Mouse (Mus musculus) T-cell, adult 2 months (primary cell): ENCODE results near the gene Srgap2.

ENCODE experiments used
- DNase-seq: peaks from one replicate; pipeline ENCODE4 v3.0.0; 2022; ENCODE audit warnings: low spot score

Srgap2 gene

DNA sequence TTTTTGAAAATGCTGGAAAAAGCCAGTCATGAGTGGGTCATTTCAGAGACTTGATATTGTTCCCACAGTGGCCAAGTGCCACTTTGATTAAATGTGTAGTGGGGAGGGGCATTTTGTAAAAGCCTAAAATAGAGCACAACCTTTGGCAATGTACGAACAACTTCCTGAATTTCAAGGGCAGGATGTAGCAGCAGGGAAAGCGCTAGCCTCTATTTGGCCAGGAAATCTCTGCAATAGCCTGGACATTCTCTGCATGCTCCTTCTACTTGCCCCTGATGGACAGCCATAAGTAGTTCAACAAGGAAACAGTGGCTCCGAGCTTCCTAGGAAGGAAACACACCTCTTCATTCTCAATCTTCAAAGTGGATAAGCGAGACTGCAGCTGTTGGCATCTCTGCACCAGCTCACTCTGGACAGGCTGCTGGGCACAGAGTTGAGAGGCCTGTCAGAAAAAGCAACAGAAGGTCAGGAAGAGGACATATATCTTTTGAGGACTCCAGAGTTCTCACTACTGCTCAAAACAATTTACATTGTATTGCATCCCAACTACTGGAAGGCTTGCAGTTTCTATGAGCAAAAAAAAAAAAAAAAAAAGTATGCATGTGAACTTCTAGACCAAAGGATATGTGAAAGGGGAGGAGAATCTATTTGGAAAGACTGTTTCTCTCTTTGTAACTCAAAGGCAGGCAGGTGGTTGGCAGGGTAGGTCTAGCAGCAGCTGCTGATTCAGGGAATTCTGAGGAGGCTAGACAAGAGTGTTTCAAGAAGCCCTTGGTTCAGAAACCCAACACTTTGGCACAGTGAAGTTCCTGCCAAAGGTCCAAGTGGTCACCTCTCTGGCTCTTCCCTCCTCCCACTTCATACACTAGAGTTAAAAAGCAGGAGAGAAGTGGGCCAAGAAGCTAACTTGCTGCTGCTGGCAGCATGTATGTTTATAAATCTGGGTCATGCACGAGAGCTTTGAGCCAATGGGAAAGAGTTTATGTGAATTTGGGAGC, 181.4 kb downstream of the Srgap2 start:
- DNase-seq, result no peak

DNA sequence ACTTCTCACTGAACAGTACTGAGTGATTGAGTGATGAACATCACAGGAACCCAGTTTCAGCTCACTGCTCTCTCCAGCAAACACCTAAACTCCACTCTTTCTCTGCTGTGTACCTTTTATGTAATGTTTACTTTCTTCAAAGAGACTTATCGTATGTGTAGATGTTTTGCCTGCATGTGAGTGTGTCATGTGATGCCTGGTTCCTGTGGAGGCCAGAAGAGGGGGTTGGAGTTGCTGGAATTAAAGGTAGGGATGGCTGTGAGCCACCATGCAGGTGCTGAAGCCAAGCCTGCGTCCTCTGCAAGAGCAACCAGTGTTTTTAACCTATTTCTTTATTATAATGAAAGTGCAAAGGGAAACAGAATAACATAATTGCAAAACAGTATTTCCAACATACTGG, 182.5 kb downstream of the Srgap2 start:
- no peak for DNase-seq

DNA sequence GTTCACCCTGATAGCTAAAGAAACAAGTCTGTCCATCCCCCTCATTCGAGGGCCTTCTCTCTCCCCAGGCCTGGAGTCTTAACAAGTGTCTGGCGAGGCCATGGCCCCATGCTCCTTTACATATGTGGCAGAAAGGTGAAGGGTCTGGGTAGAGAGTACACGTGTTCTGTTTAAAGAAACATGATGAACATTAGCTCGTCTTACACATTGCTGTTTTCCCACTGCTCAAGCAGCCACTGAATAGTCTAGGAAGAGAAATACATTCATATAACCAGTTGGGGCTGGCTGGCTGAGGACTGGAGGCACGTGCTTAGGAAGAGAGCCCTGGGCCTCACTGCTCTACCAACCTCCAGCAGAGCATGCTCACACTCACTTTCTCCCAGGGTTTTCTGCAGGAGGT, 191.1 kb downstream of the Srgap2 start:
- DNase-seq, result no peak

DNA sequence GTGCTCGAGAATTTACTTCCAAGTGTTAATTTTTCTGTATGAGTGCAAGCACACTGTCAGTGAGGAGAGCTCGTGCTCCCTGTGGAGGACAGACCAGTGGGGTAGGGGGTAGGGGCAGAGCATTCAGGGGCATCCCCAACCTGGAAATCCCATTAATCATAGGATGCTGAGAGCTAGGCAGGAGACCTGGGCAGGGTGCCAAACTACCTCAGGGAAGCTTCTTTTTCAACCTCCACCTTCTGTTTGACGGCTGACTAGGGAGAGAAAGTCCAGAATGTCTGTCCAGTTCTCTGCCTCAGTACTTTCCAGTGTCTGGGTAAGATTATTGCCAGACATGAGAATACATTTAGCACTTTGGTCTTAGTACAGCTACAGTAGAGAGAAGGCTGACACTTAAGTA, 191.5 kb downstream of the Srgap2 start:
- no peak for DNase-seq

DNA sequence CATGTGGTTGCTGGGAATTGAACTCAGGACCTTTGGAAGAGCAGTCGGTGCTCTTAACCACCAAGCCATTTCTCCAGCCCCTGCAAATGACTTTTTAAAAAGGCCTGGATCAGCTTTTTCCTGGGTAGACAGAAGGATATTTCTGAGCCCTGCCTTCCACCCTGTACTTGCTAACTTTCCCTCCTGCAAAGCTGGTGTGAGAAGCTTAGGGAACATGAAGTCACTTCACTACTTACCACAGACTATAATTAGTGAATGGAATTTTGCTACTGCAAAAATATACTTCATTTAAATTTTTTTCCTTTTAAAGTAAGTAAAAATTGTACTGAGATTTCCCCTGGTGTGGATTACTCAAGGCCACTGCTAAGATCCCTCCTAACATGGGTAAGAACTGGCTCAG, 196.0 kb downstream of the Srgap2 start:
- no peak for DNase-seq

DNA sequence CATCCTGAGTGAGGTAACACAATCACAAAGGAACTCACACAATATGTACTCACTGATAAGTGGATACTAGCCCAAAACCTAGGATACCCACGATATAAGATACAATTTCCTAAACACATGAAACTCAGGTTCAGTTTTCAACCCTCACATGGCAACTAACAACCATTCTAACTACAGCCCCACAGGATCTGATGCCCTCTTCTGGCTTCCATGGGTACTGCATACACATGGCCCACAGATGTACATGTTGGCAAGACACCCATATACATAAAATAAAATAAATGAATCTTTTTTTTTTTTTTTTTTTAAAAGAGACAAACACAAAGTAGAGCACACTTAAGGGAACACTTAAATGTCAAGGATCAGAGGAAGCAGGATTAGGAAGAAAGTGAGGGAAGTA, 198.1 kb downstream of the Srgap2 start:
- peak; percentile 28 for DNase-seq

DNA sequence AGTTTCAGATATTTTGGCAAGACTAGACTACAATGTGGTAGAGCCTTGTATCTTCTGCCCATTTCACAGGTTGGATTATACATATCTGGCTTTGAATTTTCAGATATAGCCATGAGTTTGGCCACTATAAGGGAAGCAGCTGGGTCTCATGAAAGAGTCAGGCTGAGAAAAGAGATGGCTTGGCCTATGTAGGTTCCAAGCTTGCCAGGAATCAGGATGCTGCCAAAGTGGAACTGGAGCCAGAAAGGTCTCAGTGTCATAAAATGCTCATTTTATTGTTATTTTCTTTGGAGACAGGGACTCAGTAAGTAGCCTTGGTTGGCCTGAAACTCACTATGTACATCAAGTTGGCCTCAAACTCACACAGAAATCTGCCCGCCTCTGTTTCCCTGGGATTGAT, 200.0 kb downstream of the Srgap2 start:
- no peak for DNase-seq

DNA sequence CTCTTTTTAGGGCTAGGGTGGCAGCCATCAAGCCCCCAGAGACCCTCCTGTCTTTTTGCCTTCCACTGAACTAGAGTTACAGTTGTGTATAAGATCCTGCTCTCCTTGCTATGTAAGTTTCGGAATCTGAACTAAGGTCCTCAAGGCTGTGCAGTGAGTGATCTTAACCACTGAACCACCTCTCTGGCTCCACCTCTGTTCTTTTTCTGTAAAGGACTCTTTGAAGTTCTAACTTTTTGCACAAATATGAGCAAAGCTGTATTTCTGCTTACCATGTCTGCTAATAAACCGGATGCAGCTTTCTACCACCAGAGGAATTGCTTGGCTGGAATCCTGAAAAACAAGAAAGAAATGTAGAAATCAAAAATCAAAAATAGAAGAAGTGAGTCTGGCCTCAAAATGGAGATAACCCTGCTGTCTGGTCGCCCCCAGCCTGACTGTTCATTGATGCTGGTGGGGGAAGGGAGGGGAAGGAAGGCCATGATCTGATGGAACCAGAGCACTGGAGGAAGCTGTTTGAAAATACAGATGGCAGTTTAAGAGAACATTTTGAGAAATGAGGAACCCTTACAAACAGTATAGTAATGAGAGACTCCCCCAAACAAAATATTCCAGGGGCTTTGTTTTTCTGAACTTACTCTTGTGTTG, 202.2 kb downstream of the Srgap2 start:
- peak; percentile 22 for DNase-seq

DNA sequence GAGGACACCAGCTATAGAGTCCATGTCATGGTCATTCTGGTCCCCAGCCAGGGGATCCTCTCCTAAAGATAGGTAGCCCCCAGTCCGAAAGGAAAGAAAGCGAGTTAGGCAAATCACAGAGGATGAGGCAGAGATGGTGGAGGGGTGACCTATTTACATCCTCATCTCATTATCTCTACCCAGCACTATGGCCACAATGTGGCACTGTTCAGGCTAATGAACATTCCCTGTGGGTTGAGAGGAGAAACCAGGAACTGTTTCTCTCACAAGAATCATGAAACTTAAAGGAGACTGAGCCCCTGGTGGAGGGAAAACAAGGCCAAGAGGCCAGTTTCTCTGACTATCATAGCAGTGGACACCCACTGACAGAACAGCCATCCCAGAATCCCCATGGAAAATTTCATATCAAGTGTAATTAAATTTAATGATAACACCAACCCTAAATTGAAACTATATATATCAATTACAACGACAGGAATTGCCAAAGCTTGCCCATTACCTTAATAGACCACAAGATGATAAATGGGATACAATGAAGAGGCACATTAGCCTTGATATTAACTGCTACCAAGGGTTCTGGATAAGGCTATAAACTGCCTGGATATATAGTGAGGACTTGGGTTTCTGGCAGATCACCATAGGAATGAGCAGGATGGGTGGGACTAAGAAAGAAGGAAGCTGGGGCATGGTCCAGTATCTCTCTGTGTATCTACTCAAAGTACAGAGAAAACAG, 207.4 kb downstream of the Srgap2 start:
- DNase-seq, result no peak

DNA sequence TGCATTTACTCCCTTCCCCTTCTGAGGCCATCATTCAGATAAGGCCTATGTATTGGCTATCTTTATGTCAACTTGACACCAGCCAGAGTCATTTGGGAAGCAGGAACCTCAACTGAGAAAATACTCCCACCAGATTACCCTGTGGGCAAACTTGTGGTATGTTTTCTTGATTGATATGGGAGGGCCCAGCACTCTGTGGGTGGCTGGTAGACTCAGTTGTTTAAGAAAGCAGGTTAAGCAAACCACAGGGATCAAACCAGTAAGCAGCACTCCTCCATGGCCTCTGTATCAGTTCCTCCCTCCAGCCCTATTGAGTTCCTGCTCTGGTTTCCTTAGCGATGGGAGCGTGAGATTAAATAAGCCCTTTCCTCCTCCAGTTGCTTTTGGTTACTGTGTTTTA, 208.8 kb downstream of the Srgap2 start:
- no peak for DNase-seq

DNA sequence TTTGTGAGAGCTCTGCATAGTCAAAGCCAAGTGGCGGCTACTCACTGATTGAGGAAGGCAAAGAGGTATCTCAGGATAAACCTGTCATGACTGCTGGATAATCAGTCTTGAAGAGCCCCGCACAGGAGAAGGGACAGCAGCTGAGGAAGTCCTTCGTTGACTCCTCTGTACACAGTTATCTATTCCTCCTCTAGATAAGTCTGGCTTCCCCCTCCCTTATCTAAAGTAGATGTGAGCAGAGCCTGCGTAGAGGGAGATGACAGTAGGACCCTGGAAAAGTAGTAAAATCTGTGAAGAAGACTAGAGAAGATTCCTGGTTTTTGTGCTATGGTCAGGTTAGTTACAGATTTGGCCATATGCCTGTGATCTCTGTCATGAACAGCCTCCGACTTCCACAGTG, 209.5 kb downstream of the Srgap2 start:
- no peak for DNase-seq

DNA sequence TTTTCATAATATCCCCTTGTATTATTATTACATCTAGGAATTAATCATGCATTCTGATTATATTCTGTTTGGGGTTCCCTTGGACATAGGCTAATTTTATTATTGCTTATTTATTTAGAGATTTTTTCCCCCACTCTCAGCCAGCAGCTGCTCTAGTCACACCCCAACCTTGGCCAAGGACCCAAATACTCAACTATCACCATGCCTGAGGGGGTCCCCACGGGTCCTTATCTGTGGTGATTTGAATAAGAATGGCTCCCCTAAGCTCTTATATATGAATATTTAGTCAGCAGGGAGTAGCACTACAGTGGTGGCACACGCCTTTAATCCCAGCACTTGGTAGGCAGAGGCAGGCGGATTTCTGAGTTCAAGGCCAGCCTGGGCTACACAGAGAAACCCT, 215.9 kb downstream of the Srgap2 start:
- DNase-seq, result no peak

DNA sequence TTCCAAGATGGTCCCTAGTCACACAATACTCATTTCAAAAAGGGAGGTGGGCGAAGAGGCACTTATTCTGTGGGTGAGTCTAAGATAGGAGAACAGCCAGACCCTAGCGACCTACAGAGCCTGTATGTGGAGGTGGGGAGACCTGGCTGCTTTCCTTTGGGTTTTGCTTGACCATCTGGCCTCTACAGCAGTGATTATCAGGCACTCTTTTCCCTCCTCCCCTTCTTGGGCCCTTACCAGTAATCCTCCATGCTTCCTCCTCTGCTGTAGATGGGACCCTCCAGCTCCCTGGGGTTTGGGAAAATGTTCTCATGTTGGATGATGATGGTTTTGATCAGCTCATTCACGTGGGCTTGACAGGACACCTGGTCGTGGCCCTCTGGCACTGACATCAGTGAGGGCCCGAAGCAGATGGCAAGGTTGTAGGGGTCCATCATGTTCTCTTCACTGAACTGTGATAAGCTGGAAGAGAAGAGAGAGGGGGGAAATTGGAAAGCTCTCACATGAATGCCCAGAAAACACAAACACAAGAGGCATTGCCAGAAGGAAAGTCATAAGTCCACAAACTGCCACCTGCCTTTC, 216.8 kb downstream of the Srgap2 start:
- no peak for DNase-seq

DNA sequence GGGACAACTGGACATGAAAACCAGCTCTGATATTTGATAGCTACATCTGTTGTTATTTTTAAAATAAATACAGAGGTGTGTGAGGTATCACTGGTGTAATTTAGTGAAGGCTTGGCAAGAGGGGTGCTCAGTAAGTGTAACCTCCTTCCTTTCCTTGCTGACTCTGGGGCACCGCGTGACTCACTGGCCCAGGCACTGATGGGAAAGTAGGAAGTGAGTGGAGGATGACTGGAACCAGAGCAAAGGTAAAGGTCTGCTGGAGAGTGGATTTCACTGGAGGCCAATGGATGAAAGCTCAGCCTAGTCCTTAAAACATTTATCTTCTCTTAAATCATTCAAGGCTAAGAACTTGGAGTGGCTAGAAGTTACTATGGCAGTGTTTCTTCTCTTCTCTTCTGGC, 226.4 kb downstream of the Srgap2 start:
- no peak for DNase-seq

DNA sequence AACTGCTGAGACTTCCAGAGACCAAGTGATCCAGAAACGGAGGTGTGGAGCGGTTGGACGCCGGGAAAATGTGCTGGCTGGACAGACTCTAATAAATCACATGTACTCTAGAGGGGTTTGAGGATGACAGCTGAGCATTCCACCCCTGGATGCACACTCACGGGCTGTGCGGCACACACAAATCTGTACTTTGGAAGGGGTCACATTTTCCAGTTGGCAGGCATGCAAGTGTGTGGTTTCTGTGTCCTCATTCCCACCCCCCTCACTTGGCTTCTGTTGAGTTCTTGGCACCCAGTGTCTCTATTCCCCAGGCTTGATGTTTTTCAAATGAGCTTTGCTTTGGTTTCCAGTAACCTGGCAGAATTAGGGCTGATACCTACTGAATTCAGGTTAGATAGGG, 227.4 kb downstream of the Srgap2 start:
- no peak for DNase-seq

DNA sequence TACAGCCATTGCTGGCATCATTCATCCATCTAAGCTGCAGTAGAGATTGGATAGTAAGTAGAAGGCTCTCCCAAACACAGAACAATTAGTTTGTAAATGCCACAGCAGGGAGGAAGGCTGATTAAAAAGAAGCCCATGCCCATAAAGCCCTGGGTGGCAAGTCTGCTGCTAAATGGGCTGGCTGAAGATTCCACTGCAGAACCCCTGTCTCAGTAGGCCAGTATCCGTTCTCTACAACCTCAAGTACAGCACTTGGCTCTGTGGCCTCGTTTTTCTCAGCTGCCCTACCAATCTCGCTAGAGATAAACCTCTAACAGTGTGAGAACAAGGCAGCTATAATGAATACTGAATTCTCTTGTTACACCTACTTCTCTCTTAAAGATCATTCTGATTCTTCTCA, 227.9 kb downstream of the Srgap2 start:
- DNase-seq, result no peak

DNA sequence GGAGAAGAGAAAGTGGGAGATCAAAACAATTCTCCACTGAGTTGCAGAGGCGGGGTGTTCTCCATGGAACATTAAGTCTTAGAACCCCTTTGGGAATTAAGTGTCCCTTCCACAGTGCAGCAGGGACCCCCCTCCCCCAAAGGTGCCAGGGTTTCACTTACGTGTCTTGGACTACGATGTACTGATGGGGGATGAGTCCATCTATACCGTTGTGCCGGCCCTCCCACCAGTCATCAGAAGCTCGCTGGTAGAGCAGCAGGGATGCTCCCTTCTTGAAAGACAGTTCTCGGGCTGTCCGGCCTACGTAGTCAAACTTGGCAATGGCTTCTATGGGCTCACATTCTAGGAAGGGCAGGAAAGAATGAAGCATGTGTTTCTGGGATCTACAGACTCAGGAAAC, 229.0 kb downstream of the Srgap2 start:
- DNase-seq, result no peak

DNA sequence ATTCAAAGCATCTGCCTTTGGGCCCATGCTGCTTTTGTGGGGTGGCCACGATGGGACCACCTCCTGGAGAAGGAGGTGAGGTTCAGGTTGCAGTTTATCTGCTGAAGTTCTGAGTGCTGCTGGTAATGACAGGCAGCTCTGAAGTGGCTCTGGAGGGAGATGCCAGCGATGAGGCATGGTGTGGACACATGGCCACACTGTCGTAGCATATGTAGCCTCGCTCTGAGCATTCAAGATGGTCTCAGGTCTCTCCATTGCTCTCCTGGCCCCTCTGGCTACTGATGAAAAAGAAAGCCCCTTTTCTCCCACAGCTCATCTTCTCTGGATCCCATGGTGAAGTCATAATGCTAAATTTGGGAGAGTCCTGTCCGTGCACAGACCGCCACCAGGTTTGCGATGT, 230.4 kb downstream of the Srgap2 start:
- DNase-seq, result no peak

DNA sequence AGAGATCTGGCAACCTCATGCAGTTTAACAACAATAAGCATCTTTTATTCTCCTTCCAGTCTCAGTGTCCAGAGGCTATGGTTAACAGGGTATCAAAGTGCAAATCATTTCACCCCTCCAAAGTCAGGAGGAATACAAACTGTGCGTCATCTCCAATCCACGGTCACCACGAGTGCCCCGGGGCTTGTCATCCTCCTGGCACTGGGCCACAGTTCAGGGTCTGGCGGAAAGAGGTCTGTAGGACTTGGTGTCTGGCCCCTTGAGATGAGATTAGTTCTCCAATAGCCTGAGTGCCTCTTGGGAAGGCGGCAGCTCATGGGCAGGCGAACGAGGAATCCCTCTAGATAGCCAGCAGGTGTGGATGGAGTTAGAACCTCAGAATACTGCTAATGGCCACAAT, 232.0 kb downstream of the Srgap2 start:
- DNase-seq, result no peak

DNA sequence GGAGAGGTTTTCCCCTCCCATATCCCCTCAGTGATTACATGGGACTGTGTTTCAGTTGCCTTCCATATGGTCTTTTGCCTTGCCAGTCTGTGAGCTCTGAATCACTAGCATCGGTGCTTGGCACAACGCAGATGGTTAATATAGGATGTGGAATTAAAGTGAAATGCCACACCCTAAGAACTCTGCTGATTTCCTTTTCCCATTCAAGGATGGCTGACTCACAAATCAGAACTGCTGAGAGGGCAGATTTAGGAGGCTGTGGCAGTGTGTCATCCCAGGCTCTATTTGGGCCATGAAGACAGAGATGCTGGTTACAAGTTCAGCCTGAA, 233.3 kb downstream of the Srgap2 start:
- no peak for DNase-seq

DNA sequence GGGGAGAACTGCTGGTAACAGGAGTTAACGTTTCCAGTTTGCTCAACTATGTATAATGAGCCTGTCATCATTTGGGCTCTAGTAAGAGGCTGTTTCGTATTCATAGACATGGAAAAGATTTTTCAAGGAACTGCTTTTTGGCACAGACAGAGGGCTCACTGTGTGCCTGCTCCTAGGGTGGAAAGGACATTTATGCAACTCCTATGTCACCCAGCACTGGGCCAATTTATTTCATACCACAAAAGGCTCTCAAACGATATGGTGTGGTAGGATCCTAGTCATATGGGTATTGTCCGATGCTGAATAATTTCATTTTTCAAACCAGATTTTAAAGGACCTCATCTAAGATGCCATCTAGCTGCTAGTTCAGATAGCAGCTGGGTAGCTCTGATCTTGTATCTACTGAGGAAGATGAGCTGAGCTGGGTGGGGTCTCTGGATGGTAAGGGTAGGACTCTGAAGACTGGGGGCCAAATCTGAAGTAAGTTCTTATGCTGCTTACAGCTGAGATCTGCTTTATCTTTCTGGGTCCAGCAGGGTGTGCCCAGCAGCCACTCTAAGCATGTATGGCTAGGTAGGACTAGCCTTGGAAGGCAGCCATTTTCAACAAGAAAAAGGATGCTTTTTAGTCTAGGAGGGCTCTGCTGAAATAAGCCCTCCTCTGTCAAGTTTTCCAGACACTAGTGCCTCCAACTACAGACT, 233.8 kb downstream of the Srgap2 start:
- no peak for DNase-seq

DNA sequence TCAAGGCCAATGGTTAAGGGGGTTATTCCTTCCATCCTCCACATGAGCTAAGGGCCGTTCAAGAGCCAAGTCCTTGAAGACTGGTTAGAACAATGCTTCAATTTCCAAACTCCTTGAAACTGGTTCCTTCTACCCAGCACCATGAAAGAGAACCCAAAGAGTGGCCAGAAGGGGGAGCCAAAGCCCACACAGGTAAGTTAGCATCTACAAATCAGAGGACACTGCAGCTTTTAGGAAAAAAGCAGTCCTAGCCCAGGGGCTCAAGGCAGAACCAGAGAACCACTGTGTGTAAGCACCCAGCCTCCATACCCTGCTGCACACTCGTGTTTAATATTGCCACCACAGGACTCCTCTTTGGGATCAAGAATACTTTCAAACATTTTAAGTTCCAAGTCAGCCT, 236.5 kb downstream of the Srgap2 start:
- peak; percentile 63 for DNase-seq
